Mouse (Mus musculus) kidney, adult 2 months (tissue): ENCODE results near the gene Ggt7. TPM values are rescaled to one million over a fixed set of nuclear protein-coding genes. Genes with fewer than 3 reads are reported as not detected.
"Not testable (repeated sequence)": the region's sequence is repeated elsewhere in the genome, so short reads cannot be mapped to it uniquely, and the experiment has no call there.

Experiments used
- DNase-seq: peaks from one replicate; pipeline ENCODE4 v3.0.0; 2021
- H3K27ac ChIP-seq: fragments of 200-500 bp; 2 replicates; pipeline ENCODE4 v1.5.1; 2012; ENCODE audit warnings: low read depth, low read length, control low read depth, inconsistent platforms; ENCODE audit not compliant: insufficient read depth
- H3K27me3 ChIP-seq: fragments of 200-500 bp; replicated peaks from 2 replicates; pipeline ENCODE4 v1.6.1; 2012; ENCODE audit warnings: mild to moderate bottlenecking, moderate library complexity, low read length, inconsistent platforms; ENCODE audit not compliant: control insufficient read depth, insufficient read depth
- H3K36me3 ChIP-seq: fragments of 200-500 bp; 2 replicates; pipeline ENCODE4 v1.6.1; 2012; ENCODE audit warnings: mild to moderate bottlenecking, moderate library complexity, low read length, inconsistent platforms; ENCODE audit not compliant: control insufficient read depth, insufficient read depth
- H3K4me1 ChIP-seq: fragments of 200-500 bp; 2 replicates; pipeline ENCODE4 v1.6.1; 2011; ENCODE audit warnings: low read length; ENCODE audit not compliant: control insufficient read depth, insufficient read depth
- H3K4me3 ChIP-seq: fragments of 200-500 bp; 2 replicates; pipeline ENCODE4 v1.5.1; 2011; ENCODE audit warnings: mild to moderate bottlenecking, low read depth, low read length, control low read depth; ENCODE audit not compliant: insufficient read depth
- CTCF ChIP-seq: fragments of 200-500 bp; conservative IDR thresholded peaks from 2 replicates; pipeline ENCODE4 v1.5.1; 2011; ENCODE audit warnings: low read depth, mild to moderate bottlenecking, control low read depth, low read length, moderate library complexity, mixed read lengths; ENCODE audit not compliant: insufficient read depth, insufficient read length
- POLR2A ChIP-seq: fragments of 200-500 bp; IDR thresholded peaks from one replicate; pipeline ENCODE4 v1.6.1; 2011; ENCODE audit warnings: low read depth, low read length, control low read depth
- WGBS: fragments of 180-500 bp; shearing (Covaris S2); methylation state at CpG from one replicate; pipeline ENCODE4 v1.1.7; 2018; 5-methylcytosine and 5-hydroxymethylcytosine counted together
- polyA plus RNA-seq: library from polyadenylated mRNA; depleted of rRNA; stranded (reverse); fragments of >200 nt; gene quantifications from 2 replicates; pipeline ENCODE4 v1.2.3, GENCODE M21; 2012; rRNA removed

Ggt7 gene
- polyA plus RNA-seq, 1 experiment: 2.4 TPM

- H3K27ac ChIP-seq: peak overlapping the region; percentile 72
- no peaks in the 10 kb centered on the region for H3K36me3 ChIP-seq
- peaks cover 12% of the 10 kb centered on the region for H3K4me1 ChIP-seq
- peak; percentile 72 for DNase-seq
- WGBS: 1% methylated on average over 71 of the region's 71 CpGs
- TF ChIP-seq CTCF (no peak), POLR2A (no peak)
- no peaks in the 10 kb centered on the region for H3K27me3 ChIP-seq
- peak overlapping the region; percentile 92 for H3K4me3 ChIP-seq
These were observed 45.1 kb downstream of the Ggt7 start for GRCm38 (mm10) chr2:155472671-155473569.

GRCm38 (mm10) chr2:155466861-155467260 lies 51.2 kb downstream of the Ggt7 start:
- Histone ChIP-seq H3K4me3 (no peak overlapping the region), H3K27me3 (no peaks in the 10 kb centered on the region), H3K4me1 (peaks cover 9% of the 10 kb centered on the region), H3K36me3 (no peaks in the 10 kb centered on the region), H3K27ac (no peak overlapping the region)
- 97% methylated on average over 1 of the region's 1 CpGs for WGBS
- no peak for TF ChIP-seq CTCF
- DNase-seq: no peak

GRCm38 (mm10) chr2:155453591-155453990 lies 64.4 kb downstream of the Ggt7 start:
- Histone ChIP-seq H3K27ac (no peak overlapping the region), H3K27me3 (no peaks in the 10 kb centered on the region), H3K36me3 (no peaks in the 10 kb centered on the region; the same call in 1 of the 2 replicates), H3K4me3 (no peak overlapping the region), H3K4me1 (no peaks in the 10 kb centered on the region)
- TF ChIP-seq CTCF (no peak), POLR2A (no peak)
- WGBS: 76% methylated on average over 7 of the region's 7 CpGs
- no peak for DNase-seq

GRCm38 (mm10) chr2:155451256-155451655 lies 66.8 kb downstream of the Ggt7 start:
- H3K27me3 ChIP-seq: no peaks in the 10 kb centered on the region
- no peak for DNase-seq
- H3K4me1 ChIP-seq: no peaks in the 10 kb centered on the region
- no peak overlapping the region for H3K4me3 ChIP-seq
- TF ChIP-seq CTCF (peak; percentile 31; the same call in 1 of the 2 replicates), POLR2A (no peak)
- H3K36me3 ChIP-seq: no peaks in the 10 kb centered on the region; the same call in 1 of the 2 replicates
- 87% methylated on average over 5 of the region's 5 CpGs for WGBS
- H3K27ac ChIP-seq: no peak overlapping the region

GRCm38 (mm10) chr2:155447906-155448305 lies 70.1 kb downstream of the Ggt7 start:
- WGBS: 100% methylated on average over 1 of the region's 1 CpGs
- not testable (repeated sequence) for H3K27me3 ChIP-seq, H3K4me1 ChIP-seq, H3K36me3 ChIP-seq, DNase-seq, H3K27ac ChIP-seq, H3K4me3 ChIP-seq

GRCm38 (mm10) chr2:155443446-155443845 lies 74.6 kb downstream of the Ggt7 start:
- Histone ChIP-seq H3K27ac (peak overlapping the region; percentile 56; the same call in 1 of the 2 replicates), H3K4me1 (peaks cover 12% of the 10 kb centered on the region; the same call in 1 of the 2 replicates), H3K4me3 (no peak overlapping the region), H3K27me3 (no peaks in the 10 kb centered on the region), H3K36me3 (no peaks in the 10 kb centered on the region)
- TF ChIP-seq POLR2A (no peak), CTCF (no peak)
- WGBS: 45% methylated on average over 2 of the region's 2 CpGs
- no peak for DNase-seq

GRCm38 (mm10) chr2:155442916-155443315 lies 75.1 kb downstream of the Ggt7 start:
- DNase-seq: peak; percentile 10
- no peak overlapping the region for H3K4me3 ChIP-seq
- no peaks in the 10 kb centered on the region for H3K27me3 ChIP-seq
- peaks cover 12% of the 10 kb centered on the region; the same call in 1 of the 2 replicates for H3K4me1 ChIP-seq
- H3K27ac ChIP-seq: no peak overlapping the region
- H3K36me3 ChIP-seq: no peaks in the 10 kb centered on the region
- no peak for TF ChIP-seq POLR2A
- TF ChIP-seq CTCF: no peak
- 75% methylated on average over 4 of the region's 4 CpGs for WGBS

Other genes starting within 250 kb of the Ggt7 start
- gene Map1lc3a, start 241.9 kb downstream of the Ggt7 start, polyA plus RNA-seq: 212 and 233 TPM in 2 replicates
- gene Pigu, start 160.8 kb downstream of the Ggt7 start, polyA plus RNA-seq: 40.0 and 40.1 TPM in 2 replicates
- gene Trp53inp2, start 137.2 kb downstream of the Ggt7 start, polyA plus RNA-seq: 141 and 143 TPM in 2 replicates
- 25.4 and 40.6 TPM in 2 replicates for gene Ncoa6, start 44.3 kb downstream of the Ggt7 start, polyA plus RNA-seq
- 149 and 173 TPM in 2 replicates for gene Acss2, start 289 bp downstream of the Ggt7 start, polyA plus RNA-seq
- 248 and 308 TPM in 2 replicates for gene Gss, start 74.6 kb upstream of the Ggt7 start, polyA plus RNA-seq
- 0.05 TPM in 1 of 2 replicates, not detected in the other for gene Myh7b, start 93.0 kb upstream of the Ggt7 start, polyA plus RNA-seq
- 110 and 141 TPM in 2 replicates for gene Trpc4ap, start 174.1 kb upstream of the Ggt7 start, polyA plus RNA-seq
- 44.9 and 53.7 TPM in 2 replicates for gene Edem2, start 211.2 kb upstream of the Ggt7 start, polyA plus RNA-seq
- gene Gm17581, start 217.6 kb upstream of the Ggt7 start, polyA plus RNA-seq: not detected in 2 replicates
- 3.6 and 3.9 TPM in 2 replicates for gene Procr, start 232.9 kb upstream of the Ggt7 start, polyA plus RNA-seq